In genomic region chr4:109000961-109001360, GRCm38 (mm10) we compare ENCODE assay signal across 8 mouse cellular contexts. TPM values are rescaled to one million over a fixed set of nuclear protein-coding genes. Genes with fewer than 3 reads are reported as not detected.
DNase-seq lines count a peak whose midpoint lies in the region; ATAC-seq and TF ChIP-seq lines count a peak whose summit lies in the region.

No protein-coding gene starts in this region.

- under 1% methylated on average over 18 of the region's 18 CpGs for WGBS in embryonic facial prominence, embryonic 14.5 days
- under 1% methylated on average over 18 of the region's 18 CpGs for WGBS in limb, embryonic 11.5 days
- WGBS in neural tube, embryonic 15.5 days = under 1% methylated on average over 18 of the region's 18 CpGs

- H3ac ChIP-seq in C2C12 (ENCODE audit: control insufficient read depth, insufficient read length, low read depth) = peak overlapping the region; percentile 95

- no peaks in the 10 kb centered on the region for H3K27me3 ChIP-seq in C2C12 (ENCODE audit: control insufficient read depth, insufficient read depth, insufficient read length)
- no peaks in the 10 kb centered on the region for H3K27me3 ChIP-seq in embryonic facial prominence, embryonic 14.5 days (replicated peaks; ENCODE audit: control insufficient read depth, insufficient read depth, low read length)
- no peaks in the 10 kb centered on the region for H3K27me3 ChIP-seq in limb, embryonic 11.5 days (ENCODE audit: control insufficient read depth, insufficient read depth, low read length)
- no peaks in the 10 kb centered on the region; the same call in 1 of the 2 replicates for H3K27me3 ChIP-seq in neural tube, embryonic 15.5 days (replicated peaks)

- peak; percentile 9 for DNase-seq in gastrocnemius, postnatal 14 days
- no peak for DNase-seq in gastrocnemius, adult 18-20 months (ENCODE audit: low spot score)
- DNase-seq in embryonic facial prominence, embryonic 14.5 days (ENCODE audit: low spot score) = no peak
- DNase-seq in limb, embryonic 11.5 days (ENCODE audit: low spot score) = no peak
- DNase-seq in cerebellum, postnatal 10 days = no peak
- DNase-seq in right cerebral cortex, adult 18-20 months = no peak

- H3K79me2 ChIP-seq in C2C12 (ENCODE audit: control insufficient read depth, insufficient read depth) = peaks cover 54% of the 10 kb centered on the region

- peaks cover 17% of the 10 kb centered on the region for H3K36me3 ChIP-seq in C2C12 (ENCODE audit: control insufficient read depth, insufficient read depth)
- peaks cover 12% of the 10 kb centered on the region for H3K36me3 ChIP-seq in embryonic facial prominence, embryonic 14.5 days (ENCODE audit: control insufficient read depth, insufficient read depth, low read length)
- no peaks in the 10 kb centered on the region for H3K36me3 ChIP-seq in limb, embryonic 11.5 days (ENCODE audit: control insufficient read depth, insufficient read depth, low read length)
- H3K36me3 ChIP-seq in neural tube, embryonic 15.5 days = no peaks in the 10 kb centered on the region

- ATAC-seq in embryonic facial prominence, embryonic 14.5 days (ENCODE audit: low read depth) = peak; percentile 7
- peak; percentile 18; the same call in 1 of the 2 replicates for ATAC-seq in limb, embryonic 11.5 days (ENCODE audit: insufficient number of reproducible peaks, low FRiP score, low TSS enrichment, low read depth)
- ATAC-seq in neural tube, embryonic 15.5 days (ENCODE audit: low FRiP score) = peak; percentile 22

- H3K4me1 ChIP-seq in embryonic facial prominence, embryonic 14.5 days (ENCODE audit: control insufficient read depth, insufficient read depth, low read length) = peaks cover 12% of the 10 kb centered on the region
- H3K4me1 ChIP-seq in limb, embryonic 11.5 days (ENCODE audit: control insufficient read depth, insufficient read depth, low read length) = peaks cover 7% of the 10 kb centered on the region; the same call in 1 of the 2 replicates
- peaks cover 35% of the 10 kb centered on the region for H3K4me1 ChIP-seq in neural tube, embryonic 15.5 days

- H3K4me2 ChIP-seq in embryonic facial prominence, embryonic 14.5 days (ENCODE audit: low read depth, low read length) = peak overlapping the region; percentile 77
- H3K4me2 ChIP-seq in limb, embryonic 11.5 days (ENCODE audit: low read depth, severe bottlenecking) = peak overlapping the region; percentile 64
- peak overlapping the region; percentile 92 for H3K4me2 ChIP-seq in neural tube, embryonic 15.5 days

- H3K79me3 ChIP-seq in C2C12 (ENCODE audit: low read depth) = peaks cover 41% of the 10 kb centered on the region

- H3K9ac ChIP-seq in embryonic facial prominence, embryonic 14.5 days (ENCODE audit: low read depth, low read length) = peak overlapping the region; percentile 78
- H3K9ac ChIP-seq in limb, embryonic 11.5 days (ENCODE audit: low read length) = peak overlapping the region; percentile 87
- H3K9ac ChIP-seq in neural tube, embryonic 15.5 days (replicated peaks) = peak overlapping the region; percentile 83

- intact Hi-C loops in gastrocnemius, postnatal 14 days (cut with DNase I; ENCODE audit: low total_unique reads) = no loop called here

- peak overlapping the region; percentile 93 for H3K27ac ChIP-seq in embryonic facial prominence, embryonic 14.5 days (replicated peaks; ENCODE audit: low read depth, low read length)
- peak overlapping the region; percentile 73 for H3K27ac ChIP-seq in limb, embryonic 11.5 days (replicated peaks; ENCODE audit: low read depth, low read length)
- peak overlapping the region; percentile 89 for H3K27ac ChIP-seq in neural tube, embryonic 15.5 days (replicated peaks)

- no peaks in the 10 kb centered on the region for H3K9me3 ChIP-seq in embryonic facial prominence, embryonic 14.5 days (ENCODE audit: control insufficient read depth, low read length)
- H3K9me3 ChIP-seq in limb, embryonic 11.5 days (ENCODE audit: control insufficient read depth, low read length) = no peaks in the 10 kb centered on the region
- no peaks in the 10 kb centered on the region for H3K9me3 ChIP-seq in neural tube, embryonic 15.5 days (replicated peaks)

- no peak for TF ChIP-seq CTCF in C2C12 (IDR thresholded peaks at IDR 0.05; ENCODE audit: control insufficient read depth, insufficient read depth, insufficient read length)

- H3K4me3 ChIP-seq in C2C12 (ENCODE audit: insufficient read depth, poor library complexity, severe bottlenecking) = peak overlapping the region; percentile 74
- peak overlapping the region; percentile 69 for H3K4me3 ChIP-seq in embryonic facial prominence, embryonic 14.5 days (ENCODE audit: low read depth, low read length)
- H3K4me3 ChIP-seq in limb, embryonic 11.5 days (ENCODE audit: low read depth, low read length) = peak overlapping the region; percentile 89
- peak overlapping the region; percentile 84 for H3K4me3 ChIP-seq in neural tube, embryonic 15.5 days (replicated peaks)

TF ChIP-seq in C2C12, 6 proteins besides CTCF, POLR2A, EP300 and RAD21:
- no peak for TF ChIP-seq CEBPB (IDR thresholded peaks at IDR 0.05; ENCODE audit: low read depth)
- TF ChIP-seq USF1 (IDR thresholded peaks at IDR 0.05; ENCODE audit: low read depth) = no peak
- TF ChIP-seq MYOD1 (IDR thresholded peaks at IDR 0.05; ENCODE audit: control insufficient read depth, insufficient read length, low read depth) = no peak
- TF ChIP-seq MAX (IDR thresholded peaks at IDR 0.05) = no peak
- TF ChIP-seq FOSL1 (IDR thresholded peaks at IDR 0.05; ENCODE audit: insufficient read depth, low read length, poor library complexity, severe bottlenecking) = no peak
- TF ChIP-seq MYOG (IDR thresholded peaks at IDR 0.05; ENCODE audit: control insufficient read depth, extremely low read depth, insufficient read length) = no peak

RNA-seq across cellular contexts. Expression of gene Nrd1, which starts 0.5 kb away (rescaled TPM):
- 10 to 100 TPM; 71.8 to 86.4 TPM for total RNA-seq in gastrocnemius, postnatal 14 days (2021)
- total RNA-seq in gastrocnemius, adult 18-20 months (2021) = 100 to 1,000 TPM; 150 to 152 TPM
- 30.7 TPM for polyA plus RNA-seq in C2C12 (2012; fragmentation: generic; extraction: Trizol)
- 54.3 and 58.1 TPM in 2 replicates for polyA plus RNA-seq in embryonic facial prominence, embryonic 14.5 days (2014; fragmentation: Nextera tagmentation; extraction: Ambion mirVana)
- 54.6 and 67.7 TPM in 2 replicates for polyA plus RNA-seq in limb, embryonic 11.5 days (2014; fragmentation: Nextera tagmentation; extraction: Ambion mirVana)
- polyA plus RNA-seq in neural tube, embryonic 15.5 days (2015; fragmentation: Nextera tagmentation; extraction: Ambion mirVana) = 70.7 and 75.1 TPM in 2 replicates
